Mouse (Mus musculus): ENCODE results near the gene Fut7.

GRCm38 (mm10) chr2:25417426-25417825, 5.6 kb upstream of the Fut7 start:
- TF ChIP-seq MYOD1 (IDR thresholded peaks at IDR 0.05; ENCODE audit: control insufficient read depth, insufficient read length, low read depth): no peak
- TF ChIP-seq CTCF (IDR thresholded peaks at IDR 0.05; ENCODE audit: control insufficient read depth, insufficient read depth, insufficient read length): no peak
